Mouse (Mus musculus) CD4-positive, CD25-positive, alpha-beta regulatory T cell, adult 4 months (primary cell): ENCODE measurements around the gene Rasgef1b. TPM values are rescaled to one million over a fixed set of nuclear protein-coding genes. Genes with fewer than 3 reads are reported as not detected.

Source experiments
- ATAC-seq: one replicate; pipeline ENCODE4 v1.8.0; 2017
- polyA plus RNA-seq, 2 experiments: library from polyadenylated mRNA; unstranded; fragments of 100-300 nt; shearing (Covaris generic); gene quantifications; one replicate each; pipeline ENCODE4 v1.2.1; 2017

Rasgef1b gene
- polyA plus RNA-seq, 2 experiments from 2014 or later: 1.5 to 4.1 TPM

DNA sequence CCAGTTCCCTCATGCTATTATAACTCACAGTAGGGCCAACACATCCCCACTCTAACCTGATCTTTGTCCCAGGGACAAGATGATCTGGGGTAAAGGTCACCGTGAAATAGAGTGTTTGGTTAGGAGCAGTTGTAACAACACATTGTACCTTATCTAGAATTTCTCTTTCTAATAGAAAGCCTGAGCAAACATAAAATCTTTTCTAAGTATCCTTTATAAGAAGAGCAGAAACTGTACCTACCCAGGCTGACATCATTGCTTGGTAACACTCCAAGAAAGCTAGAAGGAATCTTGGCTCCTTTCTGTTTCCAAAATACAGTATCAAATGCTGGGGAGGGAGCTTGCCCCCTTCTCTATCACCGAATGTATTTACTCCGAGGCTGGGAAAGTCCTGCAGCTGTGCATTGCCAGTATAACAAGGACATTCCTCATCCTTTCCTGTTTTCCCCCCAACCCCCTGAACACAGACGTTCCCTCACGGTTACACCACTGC, 374.2 kb downstream of the Rasgef1b start:
- ATAC-seq: no peak

DNA sequence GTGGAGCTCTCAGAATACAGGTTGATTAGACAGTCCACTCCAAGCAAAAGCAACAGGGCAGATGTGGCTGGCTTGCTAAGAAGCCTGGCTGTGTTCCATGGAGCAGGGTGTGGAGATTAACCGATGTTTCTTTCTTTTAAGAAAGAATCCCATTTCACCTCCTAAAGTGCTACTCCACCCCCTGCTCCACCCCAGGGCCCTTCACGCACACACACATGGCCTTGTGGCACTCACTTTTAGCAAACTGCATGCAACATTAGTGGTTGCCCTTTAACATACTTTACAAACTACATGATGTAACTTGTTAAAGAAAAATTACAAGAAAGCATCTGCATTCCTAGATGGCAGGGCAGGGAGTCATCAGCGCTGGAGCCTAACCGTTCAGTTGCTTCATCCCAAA, 378.8 kb downstream of the Rasgef1b start:
- no peak for ATAC-seq

DNA sequence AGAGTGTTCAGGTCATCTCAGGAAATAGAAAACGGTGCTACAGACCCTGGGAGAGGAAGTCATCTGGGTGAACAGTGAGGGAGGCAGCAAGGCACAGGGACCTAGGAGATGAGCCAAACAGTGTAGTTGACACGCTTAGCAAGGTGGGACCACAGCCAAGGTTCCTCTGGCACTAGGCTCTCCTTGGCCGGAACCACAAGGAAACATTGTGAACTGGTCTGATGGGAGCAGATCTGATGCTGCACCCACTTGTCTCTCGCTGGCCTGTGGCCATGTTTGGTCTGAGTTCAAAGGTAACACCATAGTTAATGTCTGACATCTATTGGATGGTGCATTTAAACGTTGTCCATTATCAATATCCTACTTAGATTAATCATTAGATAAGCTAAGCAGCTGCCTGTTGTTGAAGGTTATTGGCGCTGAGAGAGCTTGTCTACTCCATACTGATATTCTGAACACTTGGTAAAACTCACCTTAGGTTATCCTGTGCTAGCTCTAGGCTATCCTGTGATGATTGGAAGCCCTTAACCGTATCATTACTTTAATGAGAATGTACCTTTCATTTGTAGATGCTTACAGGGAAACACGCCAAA, 380.5 kb downstream of the Rasgef1b start:
- no peak for ATAC-seq

DNA sequence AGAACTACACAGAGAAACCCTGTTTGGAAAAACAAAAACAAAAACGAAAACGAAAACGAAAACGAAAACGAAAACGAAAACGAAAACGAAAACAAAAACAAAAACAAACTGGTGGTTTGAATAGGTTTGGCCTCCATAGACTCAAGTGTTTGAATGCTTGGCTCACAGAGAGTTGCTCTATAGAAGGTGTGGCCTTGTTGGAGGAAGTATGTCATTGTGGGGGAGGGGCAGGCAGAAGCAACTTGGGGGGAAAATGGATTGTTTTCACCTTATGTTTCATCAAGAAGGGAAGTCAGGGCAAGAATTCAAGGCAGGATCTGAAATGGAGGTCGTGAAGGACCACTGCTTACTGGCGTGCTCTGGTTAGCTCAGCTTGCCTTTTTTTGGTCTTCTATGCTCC, 386.3 kb downstream of the Rasgef1b start:
- ATAC-seq: no peak

DNA sequence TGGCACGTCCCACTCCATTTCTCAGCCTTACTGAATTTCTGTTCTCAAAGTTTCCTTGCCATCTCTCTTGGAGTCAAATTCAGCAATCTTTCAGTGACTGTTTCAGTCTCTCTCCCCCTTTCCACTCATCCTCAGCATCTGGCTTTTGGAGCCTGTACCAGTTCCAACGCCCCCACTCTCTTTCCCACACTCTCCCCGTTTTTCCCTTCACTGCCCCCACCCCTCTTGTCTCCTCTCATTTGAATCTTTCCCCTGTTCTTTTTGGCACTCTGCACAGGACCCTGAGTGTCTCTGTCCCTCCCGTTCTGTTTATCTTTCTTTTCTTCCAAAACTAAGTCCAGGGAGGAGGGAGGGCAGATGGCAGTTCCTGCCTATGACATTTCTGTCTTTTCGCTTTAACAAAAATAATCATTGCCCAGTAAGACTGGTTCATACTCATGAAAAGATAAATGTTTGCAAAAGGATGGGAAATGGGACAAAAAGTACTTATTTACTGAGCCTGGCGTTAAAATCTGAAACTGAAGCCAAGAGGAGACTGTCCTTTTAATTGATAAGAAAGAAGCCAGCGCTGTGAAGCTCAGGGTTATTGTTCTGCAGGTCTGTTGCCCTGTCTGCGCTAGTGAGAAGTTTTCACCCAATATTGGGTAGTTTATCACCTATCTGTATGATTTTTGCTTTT, 388.4 kb downstream of the Rasgef1b start:
- ATAC-seq: no peak

DNA sequence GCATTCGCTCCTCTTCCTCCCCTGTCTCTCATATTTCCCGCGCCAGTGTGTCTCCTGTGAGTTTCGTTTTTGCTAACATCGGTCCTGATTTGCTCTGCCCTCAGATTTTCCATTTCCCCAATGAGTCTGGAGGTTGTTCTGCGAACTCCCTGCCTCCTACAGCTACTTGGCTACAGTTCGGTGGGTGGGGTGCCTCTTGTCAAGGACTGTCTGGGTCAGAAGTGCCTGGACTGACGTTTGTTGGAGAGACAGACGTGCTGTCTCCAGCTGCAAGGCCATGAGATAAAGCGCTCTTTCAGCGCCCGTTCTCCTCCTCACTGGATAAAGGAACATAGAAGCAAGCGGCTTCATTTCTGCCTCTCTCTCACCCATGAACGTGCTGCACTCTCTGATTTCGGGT, 389.1 kb downstream of the Rasgef1b start:
- peak; percentile 37 for ATAC-seq

DNA sequence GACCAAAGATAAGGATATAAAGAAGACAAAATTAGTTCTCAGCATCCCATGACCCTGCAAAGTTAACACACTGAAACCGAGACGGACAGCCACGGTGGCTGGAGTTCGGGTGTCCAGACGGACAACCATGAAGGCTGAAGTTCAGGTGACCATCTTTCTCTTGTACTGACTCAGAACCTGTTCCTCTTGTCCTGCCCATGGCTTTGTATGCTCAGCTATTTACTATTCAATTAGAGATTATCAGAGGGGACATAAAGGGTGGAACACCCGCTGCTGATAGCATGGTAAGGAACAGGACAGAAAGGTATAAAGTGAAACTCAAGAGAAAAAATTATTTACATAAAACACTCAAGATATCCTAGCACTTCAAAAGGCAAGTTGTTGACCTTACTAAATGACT, 390.0 kb downstream of the Rasgef1b start:
- ATAC-seq: no peak

DNA sequence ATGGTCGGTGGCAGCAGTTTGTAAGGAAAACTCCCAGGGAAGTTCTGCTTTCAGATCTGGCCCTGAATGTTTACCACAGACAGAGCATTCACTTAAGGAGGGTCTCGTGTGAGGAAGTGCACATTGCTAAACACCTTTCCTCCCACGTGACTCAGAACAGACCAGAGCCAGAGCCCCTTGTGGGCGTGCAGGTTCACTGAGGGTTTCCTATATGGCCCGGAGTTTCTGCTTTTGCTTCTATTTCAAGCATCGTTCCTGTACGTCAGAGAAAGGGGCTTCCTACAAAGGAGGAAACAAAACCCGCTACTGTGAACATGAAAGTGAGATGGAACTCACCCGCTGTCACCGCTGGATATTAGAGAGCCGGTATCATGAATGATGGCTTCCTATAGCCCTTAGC, 392.4 kb downstream of the Rasgef1b start:
- ATAC-seq: peak; percentile 84

DNA sequence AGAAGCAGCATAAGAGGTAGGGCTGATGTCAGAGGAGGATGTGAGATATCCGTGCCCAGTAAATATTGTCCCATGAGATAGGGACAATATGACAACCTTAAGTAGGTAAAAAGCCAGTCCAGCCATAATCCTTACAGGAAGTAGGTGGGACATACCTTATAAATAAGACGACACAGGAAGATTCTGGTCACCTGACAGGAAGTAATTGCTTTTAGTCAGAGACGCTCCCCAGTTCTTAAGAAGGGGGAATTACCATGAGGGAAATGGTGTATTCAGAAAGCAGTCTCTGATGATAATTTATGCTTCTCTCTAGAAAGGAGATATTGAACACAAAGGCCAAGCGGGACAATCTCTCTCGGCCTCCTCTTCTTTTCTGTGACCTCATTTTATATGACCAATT, 394.8 kb downstream of the Rasgef1b start:
- peak; percentile 58 for ATAC-seq

DNA sequence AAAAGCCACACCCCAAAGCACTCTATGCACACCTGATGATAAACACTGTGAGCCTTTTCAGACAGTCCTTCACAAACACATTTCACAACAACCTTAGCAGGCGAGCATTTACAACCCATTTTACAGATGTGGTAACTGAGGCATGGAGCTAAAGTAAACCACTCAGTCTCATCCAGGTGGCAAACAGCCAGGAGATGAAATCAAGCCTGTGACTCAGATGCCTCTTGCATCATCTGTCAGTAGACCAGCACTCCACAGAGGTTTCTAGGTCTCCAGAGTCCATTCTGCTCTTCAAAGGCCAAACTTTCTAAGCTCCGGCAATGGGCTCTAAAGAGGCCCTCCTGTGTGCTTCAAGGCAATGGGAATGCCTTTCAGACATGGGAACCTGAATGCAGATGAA, 396.8 kb downstream of the Rasgef1b start:
- ATAC-seq: no peak

DNA sequence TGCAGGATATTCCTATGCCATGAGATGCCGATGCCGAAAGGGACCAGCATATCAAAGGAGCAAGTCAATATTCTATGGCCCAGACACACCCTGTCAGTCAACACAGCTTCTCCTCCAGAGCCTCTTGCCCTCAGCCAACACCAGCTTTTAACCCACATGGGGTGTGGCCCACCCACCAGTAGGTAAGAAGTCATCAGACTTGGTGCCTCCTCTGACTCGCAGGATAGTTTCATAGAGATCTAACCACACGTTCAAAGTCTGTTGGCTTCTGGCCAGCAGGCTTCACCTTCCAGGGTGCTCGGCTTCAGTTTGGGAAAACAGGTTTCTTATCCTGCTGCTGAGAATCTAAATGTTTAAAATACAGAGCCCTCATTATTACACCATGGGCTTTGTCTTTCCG, 399.8 kb downstream of the Rasgef1b start:
- no peak for ATAC-seq

DNA sequence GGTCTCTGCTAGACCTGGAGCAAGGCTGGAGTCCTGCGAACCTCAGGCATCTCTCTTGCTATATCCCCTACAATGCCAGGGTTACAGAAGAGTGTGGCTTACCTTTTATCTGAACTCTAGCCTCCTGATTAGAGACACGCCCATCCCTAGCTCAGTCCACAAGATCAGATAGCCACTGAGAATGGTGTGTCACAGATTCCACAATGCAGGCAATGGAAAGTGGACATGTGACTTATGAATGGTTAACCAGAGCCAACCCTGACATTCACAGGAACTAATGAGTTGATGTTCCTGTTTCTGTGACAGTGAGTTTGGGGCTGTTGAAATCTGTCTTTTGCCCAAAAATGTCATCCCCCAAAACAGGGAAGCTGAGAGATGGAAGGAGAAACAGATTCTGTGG, 401.8 kb downstream of the Rasgef1b start:
- no peak for ATAC-seq

DNA sequence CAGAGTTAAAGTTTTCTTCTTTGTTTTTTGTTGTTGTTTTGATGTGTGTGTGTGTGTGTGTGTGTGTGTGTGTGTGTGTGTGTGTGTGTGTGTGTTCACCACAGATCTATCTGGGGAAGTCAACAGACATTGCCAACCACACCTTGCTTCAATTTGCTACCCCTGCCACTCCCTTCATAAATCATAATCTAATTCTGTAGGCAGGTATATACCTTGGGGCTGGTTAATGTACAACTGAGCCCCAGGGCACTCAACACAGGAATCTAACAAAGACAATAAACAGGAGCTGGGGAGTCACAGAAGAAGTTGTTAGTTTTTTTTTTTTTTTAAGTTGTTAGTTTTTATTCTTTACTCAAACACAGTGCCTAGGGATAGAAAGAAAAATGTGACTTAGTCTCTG, 403.6 kb downstream of the Rasgef1b start:
- ATAC-seq: no peak

DNA sequence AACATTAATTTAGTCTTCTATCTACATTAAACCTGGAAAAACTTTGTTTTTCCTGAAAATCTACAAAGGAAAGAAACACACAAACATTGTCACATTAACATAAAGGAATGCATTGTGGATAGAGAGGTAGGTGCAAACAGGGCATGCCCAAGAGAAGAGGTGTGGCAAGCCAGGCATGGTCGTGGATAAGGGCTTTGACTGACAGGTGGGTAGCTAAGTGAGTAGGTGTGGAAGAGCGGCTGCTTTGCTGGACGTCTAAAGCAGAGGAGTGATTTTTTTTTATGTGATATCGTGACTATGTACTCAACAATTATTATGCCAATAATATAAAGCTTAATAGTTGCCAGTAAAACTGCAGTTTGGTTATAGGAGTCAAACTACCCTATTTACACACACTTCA, 408.1 kb downstream of the Rasgef1b start:
- ATAC-seq: no peak

DNA sequence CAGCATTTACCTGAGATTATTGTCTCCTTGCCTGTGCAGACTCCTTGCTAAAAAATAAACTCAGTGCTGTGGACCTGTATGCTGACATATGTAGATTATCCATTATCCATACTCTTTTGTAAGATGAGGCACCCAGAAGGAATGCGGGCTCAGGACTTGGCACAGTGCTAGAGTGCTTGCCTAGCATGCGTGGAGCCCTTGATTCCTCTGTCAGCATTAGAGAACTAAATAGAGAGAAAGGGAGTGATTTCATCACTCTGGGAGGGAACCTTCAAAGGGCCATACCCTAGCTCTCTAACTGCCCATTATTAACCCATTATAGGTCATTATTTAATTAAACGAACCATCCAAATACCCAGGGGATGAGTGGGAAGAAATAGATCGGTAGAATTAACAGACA, 430.9 kb downstream of the Rasgef1b start:
- ATAC-seq: no peak

DNA sequence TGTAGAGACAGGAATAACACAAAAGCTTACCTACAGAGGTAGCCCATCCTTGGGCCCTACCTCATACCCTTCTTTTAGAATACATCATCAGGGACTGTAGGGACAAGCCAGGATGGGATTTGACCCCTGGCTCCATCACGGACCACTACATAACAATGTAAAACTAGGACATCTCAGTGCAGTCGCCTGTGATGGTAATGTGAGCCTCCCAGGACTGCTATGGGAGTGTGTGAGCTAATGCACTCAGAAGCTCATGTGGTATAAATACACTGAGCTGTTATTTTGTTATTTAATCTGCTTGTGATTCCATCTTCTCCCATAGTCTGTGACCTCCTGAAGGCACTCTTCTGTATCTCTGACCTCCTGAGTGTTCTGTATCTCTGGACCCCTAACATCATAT, 432.5 kb downstream of the Rasgef1b start:
- ATAC-seq: no peak

DNA sequence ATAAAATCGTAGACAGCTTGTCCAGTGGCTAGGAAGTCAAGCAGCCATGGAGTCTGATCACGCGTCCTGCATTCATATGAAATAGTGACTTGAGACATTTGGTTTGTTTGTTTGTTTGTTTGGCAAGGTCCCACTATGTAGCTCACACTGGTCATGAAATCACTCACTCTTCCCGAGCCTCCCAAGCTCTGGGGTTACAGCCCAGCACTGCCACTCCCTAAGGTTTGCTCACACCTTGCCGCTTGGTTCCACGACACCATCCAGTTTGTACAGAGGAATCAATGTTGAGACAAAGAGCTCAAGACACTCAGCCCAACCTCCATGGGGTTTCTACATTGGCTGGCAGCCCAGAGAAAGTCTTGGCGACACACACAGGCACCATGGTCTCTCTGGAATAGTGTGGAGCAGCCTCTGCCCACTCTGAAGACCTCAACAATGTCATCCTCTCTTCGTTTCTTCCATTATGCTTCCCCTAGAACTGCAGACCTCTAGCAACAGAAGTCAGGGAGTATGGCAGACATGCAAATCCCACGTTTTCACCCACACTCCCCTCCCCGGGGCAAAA, 436.5 kb downstream of the Rasgef1b start:
- no peak for ATAC-seq

DNA sequence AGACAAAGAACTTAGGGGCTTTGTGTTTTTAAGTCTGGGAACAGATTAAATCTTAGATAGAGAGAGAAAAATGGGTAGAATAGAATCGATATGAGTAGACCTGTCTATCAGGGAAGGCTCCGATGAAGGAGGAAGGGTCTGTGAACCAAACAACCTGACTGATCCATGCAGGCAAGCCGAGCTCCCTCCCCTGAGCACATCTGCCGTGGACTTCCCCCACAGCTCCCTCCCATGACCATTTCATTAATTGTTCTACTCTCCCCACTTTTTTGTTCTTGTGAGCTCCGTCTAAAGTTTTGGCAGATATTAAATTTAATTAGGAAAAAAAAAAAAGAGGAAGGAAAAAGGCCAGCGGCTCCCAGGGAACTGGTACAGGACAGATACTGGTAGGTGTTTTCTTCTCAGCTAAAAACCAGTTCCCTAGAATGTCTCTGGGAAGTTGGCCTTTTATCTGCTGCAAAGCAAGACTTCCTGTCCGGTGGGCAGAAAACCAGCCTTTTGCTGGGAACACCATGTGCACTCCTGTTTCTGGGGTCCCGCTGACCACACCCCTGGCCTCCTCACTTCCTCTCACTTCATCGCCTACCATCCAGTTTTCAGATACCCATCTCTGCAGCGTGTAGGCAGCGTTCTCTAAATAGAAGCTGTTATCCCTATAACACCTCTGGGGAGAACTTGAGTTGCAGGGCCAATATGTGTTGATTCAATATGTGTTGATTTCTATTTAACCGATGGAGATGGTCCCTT, 437.6 kb downstream of the Rasgef1b start:
- ATAC-seq: no peak

DNA sequence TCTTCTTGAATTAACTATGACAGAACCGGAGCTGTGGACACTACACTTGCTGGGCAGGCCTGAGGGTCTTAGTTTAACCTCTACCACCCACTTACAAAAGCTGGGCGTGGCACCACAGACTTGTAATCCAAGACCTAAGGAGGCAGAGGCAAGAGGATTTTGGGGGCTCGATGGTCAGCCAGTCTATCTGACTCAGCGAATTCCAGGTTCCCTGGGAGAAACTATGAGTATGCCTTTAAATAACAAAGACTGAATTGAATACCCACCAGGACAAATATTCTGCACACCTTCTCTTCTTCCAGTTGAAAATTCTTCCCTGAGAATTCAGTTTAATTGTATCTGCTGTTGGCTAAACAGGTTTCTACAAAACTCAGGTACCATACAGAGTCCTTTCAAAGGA, 440.6 kb downstream of the Rasgef1b start:
- ATAC-seq: no peak

DNA sequence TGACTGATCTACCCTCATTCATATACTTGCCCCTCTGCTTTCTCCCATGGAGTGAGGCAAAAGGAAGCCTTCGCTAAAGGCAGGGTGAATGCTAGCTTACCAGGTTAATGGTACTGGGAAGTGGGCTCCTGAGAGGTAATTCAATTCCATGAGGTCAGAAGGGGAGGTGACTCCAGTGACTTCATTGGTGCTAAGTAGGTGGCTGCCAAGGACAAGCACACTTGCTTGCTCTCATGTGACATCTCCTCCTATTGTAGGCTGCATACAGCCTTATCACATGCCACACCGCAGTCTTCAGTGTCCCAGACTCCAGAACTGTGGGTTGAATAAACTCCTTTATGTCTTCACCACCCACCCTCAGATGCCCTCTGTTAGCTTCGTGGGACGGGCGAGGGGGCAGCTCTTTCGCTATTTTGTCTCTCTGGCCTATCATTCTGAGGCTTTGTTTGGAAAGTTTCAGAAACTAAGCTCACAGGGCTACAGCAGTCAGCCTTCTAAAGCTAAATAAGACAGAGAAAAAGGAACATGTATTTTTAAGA, 441.1 kb downstream of the Rasgef1b start:
- ATAC-seq: no peak

DNA sequence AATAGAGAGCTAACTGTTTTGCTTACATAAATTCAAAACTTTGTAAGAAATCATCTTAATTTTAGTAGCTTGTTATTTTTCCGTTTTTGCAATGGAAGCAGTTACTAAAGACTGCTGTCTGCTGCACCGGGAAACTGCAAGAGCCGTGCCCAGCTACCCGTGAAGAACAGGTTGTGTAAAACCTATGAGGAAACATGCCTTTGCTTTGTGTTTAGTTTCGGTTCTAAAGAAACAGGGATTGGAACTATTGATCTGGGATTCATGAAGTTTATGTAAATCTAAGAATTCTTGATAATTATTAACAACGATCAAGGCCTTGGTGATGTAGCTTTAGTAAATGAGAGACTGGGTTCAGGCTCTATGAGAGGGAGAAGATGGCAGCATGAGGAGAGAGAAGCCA, 442.3 kb downstream of the Rasgef1b start:
- ATAC-seq: no peak

DNA sequence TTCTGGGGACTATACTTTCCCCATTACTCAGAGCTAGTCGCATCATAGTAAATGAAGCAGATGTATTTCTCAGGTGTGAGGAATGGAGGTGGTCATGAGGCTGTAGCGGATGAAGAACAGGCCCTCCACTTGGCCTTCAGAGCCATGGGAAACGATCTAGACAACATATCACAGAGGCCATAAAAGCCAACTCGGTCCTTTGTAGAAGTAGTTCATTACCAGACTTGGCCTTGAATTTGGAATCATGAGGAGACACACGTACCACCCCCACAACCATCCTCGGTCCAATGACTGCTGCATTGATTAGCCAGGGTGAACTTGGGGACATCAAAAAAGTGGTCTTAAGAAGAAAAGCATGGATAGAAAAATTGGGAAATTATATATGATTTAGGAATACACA, 442.8 kb downstream of the Rasgef1b start:
- no peak for ATAC-seq

DNA sequence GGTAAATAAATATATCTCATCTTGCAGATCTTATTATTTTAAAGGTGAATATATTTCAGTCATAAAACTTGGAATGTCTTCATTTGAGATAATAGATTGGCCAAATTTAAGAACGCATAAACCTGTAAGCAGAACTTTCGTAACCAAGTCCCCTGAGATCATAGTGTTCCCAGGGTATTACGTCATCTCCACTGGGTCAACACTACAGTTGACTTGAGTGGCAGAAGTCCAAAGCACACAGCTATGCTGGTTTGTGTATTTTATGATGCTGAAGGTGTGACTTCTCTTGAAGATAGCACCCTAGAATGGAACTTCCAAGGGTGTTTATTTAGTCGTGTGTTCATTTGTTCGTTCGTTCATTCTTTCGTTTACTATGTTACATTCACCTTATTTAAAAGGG, 444.5 kb downstream of the Rasgef1b start:
- ATAC-seq: no peak
